Mouse (Mus musculus): ENCODE measurements around the gene Spag17.

DNA sequence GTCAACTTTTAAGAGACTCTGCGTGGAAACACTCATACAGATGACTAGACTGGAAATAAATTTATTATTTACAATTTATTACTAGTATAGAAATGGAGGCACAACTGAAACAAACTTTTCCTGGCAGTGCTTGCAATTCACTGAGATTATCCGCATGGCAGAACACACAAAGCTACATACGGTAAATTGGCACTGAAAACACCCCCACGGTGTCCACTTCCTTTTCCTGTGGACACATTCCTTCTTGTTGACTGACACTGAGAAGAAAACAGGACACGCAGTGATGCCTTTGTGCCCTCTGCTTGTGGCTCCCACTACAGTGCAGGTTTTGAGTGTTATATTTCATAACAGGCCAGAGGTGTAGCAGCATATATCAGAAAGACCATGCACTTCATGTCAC is 151.6 kb downstream of the Spag17 start:
- TF ChIP-seq CTCF (IDR thresholded peaks at IDR 0.05; ENCODE audit: control insufficient read depth, insufficient read depth, insufficient read length) (no peak), USF1 (IDR thresholded peaks at IDR 0.05; ENCODE audit: low read depth) (no peak)

All from C2C12 (cell line).